Mouse (Mus musculus) stomach, postnatal 0 days (tissue): ENCODE results near the gene Grb10.

Experiments
- CTCF ChIP-seq: IDR thresholded peaks from 2 replicates; pipeline ENCODE4 v1.5.1; 2016; ENCODE audit warnings: antibody characterized with exemption, low read depth, mild to moderate bottlenecking, moderate library complexity
- EP300 ChIP-seq: optimal IDR thresholded peaks from 2 replicates; pipeline ENCODE3; 2016; ENCODE audit warnings: antibody characterized with exemption

DNA sequence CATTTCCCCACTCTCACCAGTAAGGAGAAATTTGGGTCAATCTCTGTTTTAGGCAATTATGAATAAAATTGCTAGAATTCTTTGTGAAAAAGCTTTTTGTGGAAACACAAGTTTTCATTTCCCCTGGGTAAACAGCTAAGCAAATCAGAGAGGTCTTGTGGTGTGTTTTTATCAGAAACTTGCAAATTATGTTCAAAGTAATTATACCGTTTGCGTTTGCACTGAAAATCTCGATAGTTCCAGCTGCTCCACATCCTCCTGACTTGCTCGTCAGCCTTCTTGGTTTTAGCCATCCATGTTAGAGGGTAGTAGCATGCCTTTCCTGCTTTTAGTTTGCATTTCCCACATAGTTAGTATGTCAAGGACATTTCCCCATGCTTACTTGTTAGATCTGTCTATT is 3.3 kb upstream of the Grb10 start:
- TF ChIP-seq CTCF, result no peak
- TF ChIP-seq EP300, result no peak
